Mouse (Mus musculus): Measurements from ENCODE around the gene Ccdc80. TPM values are rescaled to one million over a fixed set of nuclear protein-coding genes. Genes with fewer than 3 reads are reported as not detected.
A peak's percentile ranks its signal among the peaks of the same experiment; 100 is the strongest.

Ccdc80 gene
- 71.1 and 72.0 TPM in 2 replicates for polyA plus RNA-seq (2014; fragmentation: Nextera tagmentation; extraction: Ambion mirVana)

- Histone ChIP-seq H3K9me3 (ENCODE audit: low read depth, low read length) (no peaks in the 10 kb centered on the region), H3K27ac (ENCODE audit: low read depth) (peak within 1 kb of the TSS; percentile 92), H3K4me2 (peak within 1 kb of the TSS; percentile 65), H3K27me3 (ENCODE audit: insufficient read depth, low read length) (no peaks in the 10 kb centered on the region), H3K9ac (peak within 1 kb of the TSS; percentile 65), H3K4me3 (ENCODE audit: low read depth, low read length) (peak within 1 kb of the TSS; percentile 48), H3K4me1 (ENCODE audit: insufficient read depth) (peaks cover 14% of the 10 kb centered on the region; the same call in 1 of the 2 replicates), H3K36me3 (ENCODE audit: insufficient read depth) (no peaks in the 10 kb centered on the region)
- 6% methylated on average over 6 of the region's 6 CpGs for WGBS
- ATAC-seq (ENCODE audit: insufficient read depth) (peak; percentile 67), DNase-seq (peak; percentile 69)
- no peak for TF ChIP-seq CTCF (IDR thresholded peaks at IDR 0.05; ENCODE audit: low read depth)
Observed at GRCm38 (mm10) chr16:45093137-45093731, at the start of gene Ccdc80. Gene Ccdc80 (plus strand): TSS chr16:45093402.

- no peak for DNase-seq
Observed at GRCm38 (mm10) chr16:45044844-45045243, 48.4 kb upstream of the Ccdc80 start.

GRCm38 (mm10) chr16:45057222-45057621, 36.0 kb upstream of the Ccdc80 start:
- H3K27ac ChIP-seq (ENCODE audit: low read depth), result no peak overlapping the region
- WGBS, result 86% methylated on average over 7 of the region's 7 CpGs
- ATAC-seq (ENCODE audit: insufficient read depth) (no peak), DNase-seq (no peak)
- no peak overlapping the region for H3K9ac ChIP-seq
- H3K9me3 ChIP-seq (ENCODE audit: low read depth, low read length), result no peaks in the 10 kb centered on the region
- H3K4me3 ChIP-seq (ENCODE audit: low read depth, low read length), result no peak overlapping the region
- no peak for TF ChIP-seq CTCF (IDR thresholded peaks at IDR 0.05; ENCODE audit: low read depth)
- H3K36me3 ChIP-seq (ENCODE audit: insufficient read depth), result no peaks in the 10 kb centered on the region
- no peaks in the 10 kb centered on the region for H3K27me3 ChIP-seq (ENCODE audit: insufficient read depth, low read length)
- H3K4me1 ChIP-seq (ENCODE audit: insufficient read depth), result no peaks in the 10 kb centered on the region
- H3K4me2 ChIP-seq, result no peak overlapping the region

More at GRCm38 (mm10) chr16:45044844-45045243, 48.4 kb upstream of the Ccdc80 start:
- no peak for ATAC-seq (ENCODE audit: insufficient read depth)
- H3K9me3 ChIP-seq (ENCODE audit: low read depth, low read length), result no peaks in the 10 kb centered on the region
- H3K27ac ChIP-seq (ENCODE audit: low read depth), result no peak overlapping the region
- no peaks in the 10 kb centered on the region for H3K4me1 ChIP-seq (ENCODE audit: insufficient read depth)
- no peak for TF ChIP-seq CTCF (IDR thresholded peaks at IDR 0.05; ENCODE audit: low read depth)
- H3K4me3 ChIP-seq (ENCODE audit: low read depth, low read length), result no peak overlapping the region
- H3K36me3 ChIP-seq (ENCODE audit: insufficient read depth), result no peaks in the 10 kb centered on the region
- no peaks in the 10 kb centered on the region for H3K27me3 ChIP-seq (ENCODE audit: insufficient read depth, low read length)
- no peak overlapping the region for H3K4me2 ChIP-seq
- H3K9ac ChIP-seq, result no peak overlapping the region
- 47% methylated on average over 3 of the region's 3 CpGs for WGBS

- Histone ChIP-seq H3K27ac (ENCODE audit: low read depth) (no peak overlapping the region), H3K4me2 (no peak overlapping the region), H3K9ac (no peak overlapping the region), H3K4me1 (ENCODE audit: insufficient read depth) (no peaks in the 10 kb centered on the region), H3K36me3 (ENCODE audit: insufficient read depth) (no peaks in the 10 kb centered on the region), H3K27me3 (ENCODE audit: insufficient read depth, low read length) (no peaks in the 10 kb centered on the region), H3K4me3 (ENCODE audit: low read depth, low read length) (no peak overlapping the region), H3K9me3 (ENCODE audit: low read depth, low read length) (no peaks in the 10 kb centered on the region)
- TF ChIP-seq CTCF (IDR thresholded peaks at IDR 0.05; ENCODE audit: low read depth), result no peak
- DNase-seq, result no peak
- WGBS, result 67% methylated on average over 4 of the region's 4 CpGs
- ATAC-seq (ENCODE audit: insufficient read depth), result no peak
Observed at GRCm38 (mm10) chr16:45057922-45058321, 35.3 kb upstream of the Ccdc80 start.

GRCm38 (mm10) chr16:45061140-45061539, 32.1 kb upstream of the Ccdc80 start:
- Histone ChIP-seq H3K27ac (ENCODE audit: low read depth) (no peak overlapping the region), H3K4me2 (no peak overlapping the region), H3K9ac (no peak overlapping the region), H3K36me3 (ENCODE audit: insufficient read depth) (no peaks in the 10 kb centered on the region), H3K9me3 (ENCODE audit: low read depth, low read length) (no peaks in the 10 kb centered on the region), H3K4me3 (ENCODE audit: low read depth, low read length) (no peak overlapping the region), H3K27me3 (ENCODE audit: insufficient read depth, low read length) (no peaks in the 10 kb centered on the region), H3K4me1 (ENCODE audit: insufficient read depth) (no peaks in the 10 kb centered on the region)
- DNase-seq, result no peak
- WGBS, result 36% methylated on average over 3 of the region's 3 CpGs
- ATAC-seq (ENCODE audit: insufficient read depth), result no peak
- no peak for TF ChIP-seq CTCF (IDR thresholded peaks at IDR 0.05; ENCODE audit: low read depth)

- Histone ChIP-seq H3K27ac (ENCODE audit: low read depth) (no peak overlapping the region), H3K4me2 (no peak overlapping the region), H3K4me1 (ENCODE audit: insufficient read depth) (no peaks in the 10 kb centered on the region), H3K36me3 (ENCODE audit: insufficient read depth) (no peaks in the 10 kb centered on the region), H3K27me3 (ENCODE audit: insufficient read depth, low read length) (no peaks in the 10 kb centered on the region), H3K9ac (no peak overlapping the region), H3K4me3 (ENCODE audit: low read depth, low read length) (no peak overlapping the region), H3K9me3 (ENCODE audit: low read depth, low read length) (no peaks in the 10 kb centered on the region)
- no peak for ATAC-seq (ENCODE audit: insufficient read depth)
- peak; percentile 9 for DNase-seq
- WGBS, result 66% methylated on average over 8 of the region's 8 CpGs
- TF ChIP-seq CTCF (IDR thresholded peaks at IDR 0.05; ENCODE audit: low read depth), result no peak
Observed at GRCm38 (mm10) chr16:45070383-45071083, 22.7 kb upstream of the Ccdc80 start.

GRCm38 (mm10) chr16:45071424-45071823, 21.8 kb upstream of the Ccdc80 start:
- no peak overlapping the region for H3K4me3 ChIP-seq (ENCODE audit: low read depth, low read length)
- TF ChIP-seq CTCF (IDR thresholded peaks at IDR 0.05; ENCODE audit: low read depth), result no peak
- no peaks in the 10 kb centered on the region for H3K36me3 ChIP-seq (ENCODE audit: insufficient read depth)
- no peak overlapping the region for H3K4me2 ChIP-seq
- H3K9me3 ChIP-seq (ENCODE audit: low read depth, low read length), result no peaks in the 10 kb centered on the region
- no peaks in the 10 kb centered on the region for H3K27me3 ChIP-seq (ENCODE audit: insufficient read depth, low read length)
- no peaks in the 10 kb centered on the region for H3K4me1 ChIP-seq (ENCODE audit: insufficient read depth)
- ATAC-seq (ENCODE audit: insufficient read depth) (no peak), DNase-seq (no peak)
- 77% methylated on average over 2 of the region's 2 CpGs for WGBS
- no peak overlapping the region for H3K27ac ChIP-seq (ENCODE audit: low read depth)
- no peak overlapping the region for H3K9ac ChIP-seq
